Mouse (Mus musculus) hindbrain, postnatal 0 days (tissue): ENCODE data around the gene Rnd2. TPM values are rescaled to one million over a fixed set of nuclear protein-coding genes. Genes with fewer than 3 reads are reported as not detected.
A peak's percentile ranks its signal among the peaks of the same experiment; 100 is the strongest.
"Not testable (repeated sequence)": the region's sequence is repeated elsewhere in the genome, so short reads cannot be mapped to it uniquely, and the experiment has no call there.

Source experiments
- ATAC-seq: fragments of 200-750 bp; cut with Nextera tagmentation; 2 replicates; pipeline ENCODE4 v1.8.0; 2017; ENCODE audit warnings: mild to moderate bottlenecking, moderate TSS enrichment, moderate library complexity
- DNase-seq: peaks from one replicate; pipeline ENCODE4 v3.0.0-alpha.2; 2015; ENCODE audit warnings: low spot score
- H3K27ac ChIP-seq: fragments of 300-500 bp; sonication (generic); 2 replicates; pipeline ENCODE4 v1.5.1; 2014; ENCODE audit warnings: mild to moderate bottlenecking
- H3K27me3 ChIP-seq: fragments of 300-500 bp; sonication (generic); 2 replicates; pipeline ENCODE4 v1.6.1; 2014; ENCODE audit warnings: low read length, mixed read lengths; ENCODE audit not compliant: insufficient read depth
- H3K36me3 ChIP-seq: fragments of 300-500 bp; sonication (generic); 2 replicates; pipeline ENCODE4 v1.6.1; 2014; ENCODE audit warnings: low read length, mixed read lengths; ENCODE audit not compliant: insufficient read depth
- H3K4me1 ChIP-seq: fragments of 300-500 bp; sonication (generic); 2 replicates; pipeline ENCODE4 v1.6.1; 2014; ENCODE audit warnings: antibody characterized with exemption, low read length, mixed read lengths; ENCODE audit not compliant: insufficient read depth
- H3K4me2 ChIP-seq: fragments of 300-500 bp; sonication (generic); 2 replicates; pipeline ENCODE4 v1.6.1; 2014; ENCODE audit warnings: low read depth, mild to moderate bottlenecking, low read length, moderate library complexity, mixed read lengths
- H3K4me3 ChIP-seq: fragments of 300-500 bp; sonication (generic); 2 replicates; pipeline ENCODE4 v1.5.1; 2014; ENCODE audit warnings: low read length
- H3K9ac ChIP-seq: fragments of 300-500 bp; sonication (generic); replicated peaks from 2 replicates; pipeline ENCODE4 v1.6.1; 2014; ENCODE audit warnings: mild to moderate bottlenecking, low read length, moderate library complexity, mixed read lengths
- H3K9me3 ChIP-seq: fragments of 300-500 bp; sonication (generic); 2 replicates; pipeline ENCODE4 v1.6.1; 2016; ENCODE audit warnings: low read length, mixed read lengths
- CTCF ChIP-seq: IDR thresholded peaks from 2 replicates; pipeline ENCODE4 v1.5.1; 2016; ENCODE audit warnings: antibody characterized with exemption, control low read depth, low read depth
- WGBS: fragments of 180-500 bp; shearing (Covaris S2); extraction: QIAGEN DNeasy Blood & Tissue Kit; methylation state at CpG from one replicate; pipeline ENCODE4 v1.1.7; 2014; 5-methylcytosine and 5-hydroxymethylcytosine counted together
- polyA plus RNA-seq: library from polyadenylated mRNA; unstranded; fragments of >200 nt; fragmentation: Nextera tagmentation; extraction: Ambion mirVana; gene quantifications from 2 replicates; pipeline ENCODE4 v1.2.1, GENCODE M21; 2015
- total RNA-seq: library from RNA; depleted of rRNA; stranded (reverse); fragments of >200 nt; gene quantifications from 2 replicates; pipeline ENCODE4 v1.2.3, GENCODE M21; 2014

Rnd2 gene
- total and polyA plus RNA-seq, 2 experiments from 2014 or later, result 140 to 143 TPM

GRCm38 (mm10) chr11:101462583-101463440 lies 2.0 kb upstream of the Rnd2 start:
- Histone ChIP-seq H3K9ac (no peak overlapping the region), H3K4me3 (peak overlapping the region; percentile 77), H3K4me1 (peaks cover 19% of the 10 kb centered on the region), H3K4me2 (peak overlapping the region; percentile 75), H3K9me3 (no peaks in the 10 kb centered on the region), H3K27ac (peak overlapping the region; percentile 27; the same call in 1 of the 2 replicates), H3K27me3 (no peaks in the 10 kb centered on the region), H3K36me3 (peaks cover 38% of the 10 kb centered on the region)
- DNase-seq (peak; percentile 73), ATAC-seq (peak; percentile 50; the same call in 1 of the 2 replicates)
- no peak for TF ChIP-seq CTCF
- 20% methylated on average over 13 of the region's 13 CpGs for WGBS

DNA sequence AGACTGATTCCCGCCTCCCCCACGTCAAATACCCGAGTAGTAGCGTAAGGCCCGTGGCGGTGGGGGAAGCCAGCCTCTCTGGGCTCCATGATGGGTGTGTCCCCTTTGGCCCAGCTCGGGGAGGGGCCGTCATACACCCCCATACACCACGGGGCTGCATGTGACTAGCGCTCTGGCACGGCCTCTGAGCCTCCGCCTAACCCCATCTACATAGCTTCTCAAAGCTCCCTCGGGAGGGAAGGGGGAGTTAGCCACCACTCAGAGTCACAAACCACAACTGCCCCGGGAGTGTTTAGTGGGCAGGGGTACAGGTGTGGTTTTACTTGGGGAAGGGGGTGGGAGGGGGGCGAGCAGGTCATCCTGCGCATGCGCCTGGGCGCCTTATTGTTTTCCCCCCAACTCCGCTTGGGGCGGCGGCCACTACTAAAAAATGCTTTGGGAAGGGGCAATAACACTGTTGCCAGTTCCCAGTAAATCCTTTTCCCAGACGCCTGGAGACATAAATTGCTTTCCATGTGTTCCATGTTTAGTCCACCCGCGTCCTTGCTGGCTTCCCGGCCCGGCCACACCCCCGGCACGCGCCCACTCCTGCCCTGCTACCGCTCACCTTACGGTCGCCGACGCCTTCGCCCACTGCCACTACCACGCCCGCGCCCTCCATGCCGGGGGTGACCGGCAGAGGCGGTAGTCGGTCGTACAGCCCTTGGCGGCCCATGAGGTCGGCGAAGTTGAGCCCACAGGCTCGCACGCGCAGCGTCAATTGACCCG lies 486 bp downstream of the Rnd2 start:
- Histone ChIP-seq H3K9me3 (no peaks in the 10 kb centered on the region), H3K4me2 (peak overlapping the region; percentile 75), H3K9ac (peak overlapping the region; percentile 74), H3K27me3 (no peaks in the 10 kb centered on the region), H3K27ac (peak overlapping the region; percentile 86), H3K36me3 (peaks cover 13% of the 10 kb centered on the region), H3K4me1 (peaks cover 24% of the 10 kb centered on the region), H3K4me3 (peak overlapping the region; percentile 77)
- peak; percentile 48 for TF ChIP-seq CTCF
- ATAC-seq, result peak; percentile 59
- WGBS, result under 1% methylated on average over 51 of the region's 51 CpGs
- DNase-seq, result peak; percentile 78

DNA sequence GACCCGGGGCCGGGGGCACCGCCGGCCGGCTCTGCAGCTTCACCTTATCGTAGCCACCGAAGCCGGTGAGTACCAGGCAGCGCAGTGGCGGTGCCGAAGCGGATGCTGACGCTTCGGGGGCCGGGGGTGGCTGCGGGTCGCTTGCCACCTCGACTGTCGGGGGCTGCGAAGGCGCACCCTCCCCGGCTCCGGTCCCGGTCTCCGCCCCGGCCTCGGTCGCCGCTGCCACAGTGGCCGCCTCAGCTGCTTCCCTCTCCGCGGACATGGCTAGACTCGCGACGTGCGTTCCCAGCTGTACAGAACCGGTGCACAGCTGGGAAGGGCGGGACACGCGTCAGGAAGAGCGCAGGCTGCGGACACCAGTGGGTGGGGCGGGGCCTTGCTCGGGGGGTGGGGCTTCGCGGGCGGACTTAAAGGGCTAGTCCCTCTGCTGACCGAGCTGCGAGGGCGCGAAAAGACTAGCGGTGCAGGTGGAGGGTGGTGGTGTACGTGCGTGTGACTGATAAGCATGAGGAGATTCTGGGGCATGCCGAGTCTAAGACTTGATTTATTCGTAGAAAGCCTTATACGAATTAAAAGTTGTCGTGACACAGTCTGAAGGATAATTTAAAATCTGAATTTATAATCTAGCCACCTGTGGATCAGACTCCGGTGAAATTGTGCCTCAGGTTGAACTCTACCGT lies 1.2 kb downstream of the Rnd2 start, which contains the start of gene Vat1:
Gene Vat1 (minus strand): TSS at position 362 of the 683 bp plus-strand sequence.
- peak within 1 kb of the TSS; percentile 74 for H3K9ac ChIP-seq
- peaks cover 24% of the 10 kb centered on the region for H3K4me1 ChIP-seq
- 3% methylated on average over 57 of the region's 60 CpGs for WGBS
- peak within 1 kb of the TSS; percentile 75 for H3K4me2 ChIP-seq
- peak within 1 kb of the TSS; percentile 78 for H3K4me3 ChIP-seq
- peak; percentile 60 for ATAC-seq
- no peaks in the 10 kb centered on the region for H3K9me3 ChIP-seq
- H3K27ac ChIP-seq, result peak within 1 kb of the TSS; percentile 89
- TF ChIP-seq CTCF, result 0 out of 2 replicates have a peak, but pooled peaks have one; percentile 3
- peaks cover 11% of the 10 kb centered on the region; the same call in 1 of the 2 replicates for H3K36me3 ChIP-seq
- DNase-seq, result peak; percentile 91
- no peaks in the 10 kb centered on the region for H3K27me3 ChIP-seq

- not testable (repeated sequence) for ATAC-seq, H3K27me3 ChIP-seq, H3K9ac ChIP-seq, H3K27ac ChIP-seq, H3K9me3 ChIP-seq, DNase-seq
- WGBS, result 51% methylated on average over 5 of the region's 5 CpGs
- Histone ChIP-seq H3K4me2 (peak overlapping the region; percentile 75), H3K4me3 (peak overlapping the region; percentile 77), H3K4me1 (peaks cover 24% of the 10 kb centered on the region), H3K36me3 (peaks cover 11% of the 10 kb centered on the region; the same call in 1 of the 2 replicates)
- TF ChIP-seq CTCF, result 0 out of 2 replicates have a peak, but pooled peaks have one; percentile 0
These were observed 1.8 kb downstream of the Rnd2 start for GRCm38 (mm10) chr11:101466552-101466950.

- no peaks in the 10 kb centered on the region for H3K9me3 ChIP-seq
- H3K4me3 ChIP-seq, result peak overlapping the region; percentile 78
- H3K36me3 ChIP-seq, result peaks cover 3% of the 10 kb centered on the region; the same call in 1 of the 2 replicates
- WGBS, result under 1% methylated on average over 45 of the region's 54 CpGs
- peaks cover 20% of the 10 kb centered on the region for H3K4me1 ChIP-seq
- peak; percentile 74 for TF ChIP-seq CTCF
- ATAC-seq (peak; percentile 79), DNase-seq (peak; percentile 91)
- peak overlapping the region; percentile 89 for H3K27ac ChIP-seq
- H3K27me3 ChIP-seq, result no peaks in the 10 kb centered on the region
- H3K4me2 ChIP-seq, result peak overlapping the region; percentile 73
- H3K9ac ChIP-seq, result peak overlapping the region; percentile 83
These were observed 2.9 kb downstream of the Rnd2 start for GRCm38 (mm10) chr11:101467477-101468262.
